Mouse (Mus musculus) T-cell, adult 2 months (primary cell): ENCODE measurements at regions not wholly inside any gene's neighbourhood (a gene's known extent, or its start where the extent isn't known, plus 50 kb on each side); places are given as distances from the start of the nearest gene placed in this dataset.

Experiments used
- DNase-seq: peaks from one replicate; pipeline ENCODE4 v3.0.0; 2022; ENCODE audit warnings: low spot score

GRCm38 (mm10) chr8:103370394-103370793 lies 585.0 kb upstream of the Cdh11 start:
- no peak for DNase-seq

DNA sequence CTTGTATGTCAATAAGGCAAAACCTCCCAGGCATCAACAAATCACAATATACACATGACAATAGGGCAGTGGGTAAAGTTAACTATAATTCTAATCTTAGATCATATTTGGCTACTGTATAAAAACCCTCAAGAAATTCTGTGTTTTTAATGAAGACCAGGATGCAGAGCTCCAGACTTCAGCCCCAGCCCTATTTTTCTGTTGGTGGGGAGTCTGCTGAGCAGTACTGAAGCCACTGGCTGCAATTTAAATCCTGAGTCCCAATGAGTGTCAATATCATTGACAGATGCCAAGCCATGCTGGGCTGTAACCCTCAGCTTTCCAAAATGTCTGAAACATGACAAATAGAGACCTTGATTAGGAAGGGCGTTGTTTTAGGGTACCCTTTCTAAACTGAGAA lies 587.6 kb upstream of the Cdh11 start:
- DNase-seq: no peak

- no peak for DNase-seq
These were observed 588.7 kb upstream of the Cdh11 start for GRCm38 (mm10) chr8:103374151-103374550.

- no peak for DNase-seq
These were observed 593.1 kb upstream of the Cdh11 start for GRCm38 (mm10) chr8:103378545-103378944.

DNA sequence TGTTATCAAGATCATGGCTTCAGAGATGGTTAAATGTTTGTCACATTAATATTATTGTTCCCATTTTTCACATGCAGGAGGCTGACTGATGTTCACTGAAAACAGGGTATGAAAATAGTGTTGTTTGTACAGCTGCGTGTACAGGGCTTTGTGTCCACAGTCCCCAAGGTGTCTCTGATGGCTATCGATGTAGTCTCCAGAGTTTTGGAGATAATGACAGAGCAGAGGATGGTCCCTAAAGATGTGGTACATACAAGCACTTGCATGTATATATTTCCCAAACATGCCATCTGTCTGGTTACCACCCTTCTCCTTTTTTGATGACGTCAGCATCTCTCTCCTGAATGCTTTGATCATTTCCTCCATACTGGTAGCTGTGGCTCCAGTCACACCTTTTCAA lies 596.1 kb upstream of the Cdh11 start:
- DNase-seq: no peak

DNA sequence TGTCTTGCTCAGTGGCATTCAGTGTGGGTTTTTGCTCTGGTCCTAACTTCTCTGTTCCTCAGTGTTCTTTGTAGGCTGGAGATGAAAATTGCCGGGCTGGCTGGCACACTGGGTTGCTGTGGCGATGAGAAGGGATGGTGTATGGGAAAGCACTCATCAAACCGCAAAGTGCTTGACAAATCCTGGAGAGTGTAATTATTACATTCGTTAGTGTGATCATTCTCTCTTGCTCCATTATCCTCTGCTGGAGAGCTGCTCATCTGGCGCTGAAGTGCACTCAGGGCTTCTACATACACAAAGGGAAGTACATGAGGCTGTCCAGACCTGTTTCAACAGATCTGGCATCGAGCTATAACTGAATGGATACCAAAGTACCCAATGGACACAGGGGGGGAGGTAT lies 605.9 kb upstream of the Cdh11 start:
- DNase-seq: no peak

GRCm38 (mm10) chr8:103395316-103395715 lies 609.9 kb upstream of the Cdh11 start:
- DNase-seq: no peak

DNA sequence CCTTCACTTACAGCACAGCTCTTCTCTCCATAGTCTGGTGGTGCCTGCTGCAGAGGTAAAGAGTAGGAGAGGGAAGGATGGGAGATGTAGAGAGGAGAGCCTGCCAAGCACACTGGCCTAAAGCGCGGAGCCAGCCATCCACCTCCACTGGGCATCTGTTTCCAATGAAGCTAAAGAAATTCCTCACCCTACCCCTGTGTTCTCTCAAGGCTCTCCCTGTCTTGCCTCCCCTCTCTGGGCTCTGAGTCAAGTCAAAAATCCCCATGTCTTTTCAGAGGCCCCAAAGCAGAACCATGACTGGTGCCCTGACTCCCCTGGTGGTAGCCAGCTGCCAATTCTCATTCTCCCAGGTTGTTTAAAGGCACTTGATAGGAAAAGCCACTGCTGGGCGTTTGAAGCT lies 612.7 kb upstream of the Cdh11 start:
- no peak for DNase-seq

DNA sequence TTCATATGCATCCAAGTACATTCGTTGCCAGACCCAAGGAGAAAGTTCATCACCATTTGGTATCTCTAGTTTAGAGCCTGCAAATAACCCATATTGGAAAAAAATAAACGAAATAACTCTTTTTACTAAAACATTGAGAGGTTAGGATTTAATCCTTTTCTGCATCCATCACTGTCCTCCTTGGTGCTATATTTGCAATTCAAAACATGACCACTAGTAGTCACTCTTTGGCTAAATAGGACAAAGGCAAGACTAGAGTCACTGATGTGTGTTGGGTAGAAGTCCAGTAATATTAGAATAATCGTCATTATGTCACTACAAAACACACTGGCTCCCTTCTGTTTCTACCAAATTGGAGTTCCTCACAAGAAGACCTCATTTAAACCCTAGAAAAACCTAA lies 614.0 kb upstream of the Cdh11 start:
- no peak for DNase-seq

- no peak for DNase-seq
These were observed 614.7 kb upstream of the Cdh11 start for GRCm38 (mm10) chr8:103400143-103400542.

DNA sequence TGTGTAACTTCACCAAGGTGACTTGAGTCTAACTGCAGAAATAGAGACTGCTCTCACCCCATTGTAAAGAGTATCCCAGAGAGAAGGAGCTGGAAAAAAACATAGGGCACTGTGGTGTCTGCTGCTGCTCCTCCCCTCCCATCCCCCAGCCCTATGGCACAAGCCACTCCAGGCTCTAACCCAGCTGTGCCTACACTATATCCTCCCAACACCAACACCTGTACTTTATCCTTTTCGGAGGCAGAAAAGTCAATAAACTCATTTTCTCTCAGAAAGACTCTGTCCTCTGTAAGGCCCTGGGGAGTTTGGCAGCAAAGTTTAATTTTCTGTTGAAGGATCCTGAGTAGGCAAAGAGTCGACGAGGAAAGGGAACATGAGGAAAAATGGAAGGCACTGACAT lies 617.3 kb upstream of the Cdh11 start:
- DNase-seq: no peak

DNA sequence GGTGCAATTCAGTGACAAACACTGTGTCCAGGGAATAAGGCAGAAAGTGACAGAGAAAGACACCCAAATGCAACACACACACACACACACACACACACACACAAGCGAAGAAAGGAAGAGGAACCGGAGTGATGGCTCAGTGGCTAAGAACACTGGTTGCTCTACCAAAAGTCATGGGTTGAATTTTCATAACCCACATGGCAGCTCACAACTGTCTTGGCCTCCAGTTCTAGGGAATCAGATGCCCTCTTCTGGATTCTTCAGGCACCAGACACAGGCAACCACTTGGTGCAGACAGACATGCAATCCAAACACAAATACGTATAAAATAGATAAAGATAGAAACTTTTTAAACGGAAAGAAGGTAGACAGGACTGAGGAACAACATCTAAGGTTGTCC lies 618.4 kb upstream of the Cdh11 start:
- no peak for DNase-seq

GRCm38 (mm10) chr8:103405787-103406186 lies 620.3 kb upstream of the Cdh11 start:
- DNase-seq: no peak

GRCm38 (mm10) chr8:103406921-103407320 lies 621.5 kb upstream of the Cdh11 start:
- no peak for DNase-seq

- DNase-seq: no peak
These were observed 622.2 kb upstream of the Cdh11 start for GRCm38 (mm10) chr8:103407631-103408030.

GRCm38 (mm10) chr8:103408411-103408810 lies 623.0 kb upstream of the Cdh11 start:
- no peak for DNase-seq

DNA sequence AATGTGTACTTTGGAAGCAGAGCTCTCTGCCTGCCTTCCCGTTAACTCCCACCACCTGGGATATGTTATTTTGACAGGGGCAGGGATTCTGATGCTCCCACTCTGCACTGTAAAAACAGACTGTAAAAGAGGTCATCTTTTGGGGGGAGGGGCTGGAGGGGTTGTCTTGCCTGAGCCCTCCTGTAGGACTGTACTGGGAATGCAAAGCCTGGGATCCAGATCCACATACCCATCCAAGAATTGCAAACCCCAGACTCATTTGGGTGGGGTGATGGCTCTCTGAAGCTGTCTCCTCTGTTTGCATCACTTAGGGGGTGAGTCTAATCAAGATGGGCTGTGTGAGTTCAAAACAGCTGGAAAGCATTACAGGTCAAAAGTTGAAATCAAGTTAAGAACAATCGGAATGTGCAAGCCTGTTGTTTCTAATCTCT lies 623.7 kb upstream of the Cdh11 start:
- DNase-seq: no peak

GRCm38 (mm10) chr8:103412731-103413130 lies 627.3 kb upstream of the Cdh11 start:
- no peak for DNase-seq

DNA sequence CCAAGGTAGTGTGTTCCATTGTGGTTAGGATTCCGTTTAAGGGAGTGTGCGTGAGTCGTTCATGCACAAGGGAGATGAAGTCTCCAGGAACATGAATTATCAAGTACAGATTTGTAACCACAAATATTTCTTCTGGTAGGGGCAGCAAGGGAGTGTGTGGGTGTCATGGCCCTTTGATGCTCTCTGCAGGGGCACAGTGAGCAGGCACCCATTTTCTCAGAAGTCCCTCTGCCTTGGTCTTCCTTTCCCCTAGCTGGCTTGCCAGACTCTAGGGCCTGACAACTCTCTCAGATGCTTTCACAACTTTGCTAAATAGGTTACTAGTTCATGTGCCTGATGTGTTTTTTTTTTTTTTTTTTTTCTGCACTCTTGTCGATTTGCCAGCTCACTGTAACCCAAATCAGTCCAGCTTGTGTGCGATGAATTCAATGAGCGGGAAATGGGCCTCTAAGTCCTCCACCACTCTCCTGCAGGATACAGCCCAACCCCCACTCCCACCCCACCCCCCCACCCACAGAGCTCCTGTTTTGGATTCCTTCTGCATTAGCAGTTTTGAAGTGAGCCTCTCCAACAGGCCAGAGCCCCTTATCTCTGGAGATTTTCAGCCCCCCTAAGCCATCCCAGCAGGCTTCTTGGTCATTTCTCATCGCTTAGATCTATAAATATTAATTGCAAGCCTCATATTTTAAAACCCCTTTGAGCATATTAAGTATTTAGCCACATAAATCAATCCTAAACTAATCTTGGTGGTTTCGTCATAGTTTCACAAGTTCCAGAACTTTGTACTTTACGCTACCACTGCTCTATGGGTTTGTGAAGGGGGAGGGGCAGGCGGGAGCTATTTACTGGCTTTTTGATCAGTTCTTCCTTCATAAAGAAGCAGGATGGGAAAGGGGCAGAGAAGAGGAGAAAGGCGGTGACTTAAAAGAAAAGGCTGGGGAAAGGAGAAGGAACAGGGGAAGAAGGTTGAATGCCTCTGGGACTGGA lies 628.4 kb upstream of the Cdh11 start:
- no peak for DNase-seq

DNA sequence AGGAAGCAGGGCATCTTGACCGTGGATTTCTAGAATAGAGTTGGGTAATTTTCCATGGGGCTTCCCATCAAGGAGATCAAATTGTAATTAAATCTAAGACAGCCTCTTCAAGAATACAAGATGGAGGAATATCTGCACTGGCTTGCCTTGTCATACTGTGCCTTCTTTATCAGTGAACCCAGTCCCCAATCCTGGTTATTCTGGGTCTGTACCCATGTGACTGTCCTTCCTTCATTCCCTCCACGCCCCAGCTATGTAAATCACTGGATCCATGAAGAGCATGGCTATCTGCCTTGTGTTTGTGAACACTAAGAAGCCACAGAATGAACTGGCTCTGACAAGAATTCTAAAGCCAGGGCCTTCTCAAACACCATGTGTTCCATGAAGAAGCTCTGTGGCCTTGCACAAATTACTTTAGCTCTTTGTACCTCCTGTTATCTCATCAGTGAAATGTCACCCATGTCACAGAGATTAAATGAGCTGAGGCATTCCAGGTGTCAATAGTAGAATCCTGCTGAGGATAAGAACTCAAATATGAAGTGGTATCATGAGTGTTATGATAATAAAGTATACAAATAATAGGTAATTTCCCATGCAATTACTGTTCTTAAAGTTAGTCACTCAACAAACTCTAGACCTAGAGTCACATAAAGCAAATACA lies 637.0 kb upstream of the Cdh11 start:
- no peak for DNase-seq

- DNase-seq: no peak
These were observed 640.5 kb upstream of the Cdh11 start for GRCm38 (mm10) chr8:103425967-103426366.

DNA sequence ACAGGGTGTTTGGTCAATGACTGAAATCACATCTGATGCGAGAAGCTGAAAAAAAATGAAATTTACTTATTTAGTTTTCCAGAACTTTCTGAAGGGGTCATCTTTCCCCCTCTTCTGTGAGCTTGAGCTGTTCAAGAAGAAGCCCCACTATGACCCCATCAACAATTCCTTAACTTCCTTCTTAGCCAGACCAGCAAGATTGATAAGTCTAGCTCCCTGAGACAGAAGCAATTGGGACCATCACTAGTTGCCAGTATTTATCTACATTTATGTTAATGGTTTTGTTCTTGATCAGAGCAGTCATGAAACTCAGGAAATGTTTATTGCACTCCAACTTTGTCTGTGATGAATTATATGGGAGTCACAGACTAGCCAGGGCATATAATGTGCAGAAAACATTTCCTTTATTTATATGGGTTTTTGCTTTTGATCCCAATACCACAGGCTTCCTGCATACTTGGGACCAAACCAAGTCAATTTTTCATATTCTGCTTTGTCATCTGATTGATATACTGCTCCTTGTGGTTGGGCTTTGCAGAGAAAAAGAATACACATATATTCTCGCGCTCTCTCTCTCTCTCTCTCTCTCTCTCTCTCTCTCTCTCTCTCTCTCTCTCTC lies 645.5 kb upstream of the Cdh11 start:
- no peak for DNase-seq

DNA sequence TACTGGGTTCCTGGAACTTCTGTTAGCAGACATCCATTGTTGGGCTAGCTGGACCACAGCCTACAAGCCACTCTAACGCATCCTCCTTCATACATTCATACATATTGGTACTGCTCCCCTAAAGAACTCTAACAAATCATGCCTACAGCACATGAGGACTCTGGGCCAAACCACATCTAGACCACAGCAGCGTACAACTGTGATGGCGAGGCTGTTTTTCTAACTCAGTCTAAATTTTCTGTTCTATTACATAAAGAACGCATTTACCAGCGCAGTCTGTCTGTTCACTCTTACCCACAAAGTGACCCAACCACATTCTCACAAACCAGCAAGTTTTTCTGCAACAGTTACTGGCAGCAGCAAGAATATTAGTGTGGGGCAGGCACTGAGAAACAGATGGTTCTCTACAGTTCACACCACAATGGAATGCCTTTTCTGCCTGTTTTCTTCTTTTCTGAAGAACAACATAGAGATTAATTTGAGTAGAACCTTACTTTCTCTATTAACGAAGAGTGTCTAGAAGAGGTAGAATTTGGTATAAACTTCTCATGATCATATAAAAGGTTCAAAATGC lies 648.2 kb upstream of the Cdh11 start:
- DNase-seq: no peak
